Mouse (Mus musculus) adrenal gland, postnatal 25 days (tissue): ENCODE measurements around the gene Hddc3. TPM values are rescaled to one million over a fixed set of nuclear protein-coding genes. Genes with fewer than 3 reads are reported as not detected.
"Not testable (repeated sequence)": the region's sequence is repeated elsewhere in the genome, so short reads cannot be mapped to it uniquely, and the experiment has no call there.

Source experiments
- DNase-seq: peaks from one replicate; pipeline ENCODE4 v3.0.0; 2021; ENCODE audit warnings: mixed read lengths
- long read RNA-seq: library from polyadenylated mRNA; stranded (forward); transcript quantifications from one replicate; pipeline ENCODE4 v2.0.0, GENCODE M21; 2021
- total RNA-seq: library from RNA; stranded (reverse); gene quantifications from 2 replicates; pipeline ENCODE4 v1.2.3, GENCODE M21; 2021

Gene Hddc3
- 32.8 and 37.9 TPM in 2 replicates for total RNA-seq
- long read RNA-seq, transcript Hddc3-201 (4 exons, 1,510 nt): major isoform, 18 of 22 reads
- long read RNA-seq, partial matches to known transcripts: 0 of 22 reads
- long read RNA-seq, other reads (novel, unspliced or antisense): 2 of 22 reads

- DNase-seq: peak; percentile 91
Observed at GRCm38 (mm10) chr7:80342858-80343257, at the start of gene Hddc3. Gene Hddc3 (plus strand): TSS chr7:80343104.

- DNase-seq: peak; percentile 98
Observed at GRCm38 (mm10) chr7:80294062-80294763, 48.7 kb upstream of the Hddc3 start, which contains the start of gene Prc1. Gene Prc1 (plus strand): TSS chr7:80294450.

- no peak for DNase-seq
Observed at GRCm38 (mm10) chr7:80294764-80295648, 47.9 kb upstream of the Hddc3 start.

DNA sequence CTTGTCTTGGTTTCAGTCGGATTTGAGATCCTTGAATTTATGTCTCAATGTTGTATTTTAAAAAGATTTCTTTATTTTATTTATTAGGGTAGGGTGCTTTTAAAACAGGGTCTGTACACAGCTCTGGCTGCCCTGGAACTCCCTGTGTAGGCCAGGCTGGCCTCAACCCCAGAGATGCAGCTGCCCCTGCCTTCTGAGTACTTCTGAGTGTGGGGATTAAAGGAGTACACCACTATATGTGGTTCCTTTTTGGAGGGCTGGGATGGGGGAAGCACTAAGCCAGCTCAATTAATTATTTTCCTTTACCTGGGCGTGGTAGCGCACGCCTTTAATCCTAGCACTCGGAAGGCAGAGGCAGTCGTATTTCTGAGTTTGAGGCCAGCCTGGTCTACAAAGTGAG is 46.4 kb upstream of the Hddc3 start:
- no peak for DNase-seq

DNA sequence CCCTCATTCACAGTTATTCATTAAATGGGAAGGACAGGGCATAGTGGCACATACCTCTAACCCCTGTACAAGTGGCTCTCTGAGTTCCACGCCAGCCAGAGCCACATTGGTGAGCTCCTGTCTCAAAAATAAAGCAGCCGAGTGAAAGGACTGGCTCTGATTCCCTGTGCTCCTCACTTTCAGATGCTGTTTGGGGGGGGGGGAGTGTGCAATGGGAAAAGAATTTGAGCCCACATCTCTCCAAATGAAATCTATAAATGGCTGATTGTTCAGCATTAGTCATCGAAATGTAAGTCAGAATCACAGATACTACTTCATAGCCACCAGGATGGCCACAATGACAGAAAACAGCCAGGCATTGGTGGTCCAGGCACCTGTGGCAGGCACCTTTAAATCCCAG is 45.9 kb upstream of the Hddc3 start:
- no peak for DNase-seq

DNA sequence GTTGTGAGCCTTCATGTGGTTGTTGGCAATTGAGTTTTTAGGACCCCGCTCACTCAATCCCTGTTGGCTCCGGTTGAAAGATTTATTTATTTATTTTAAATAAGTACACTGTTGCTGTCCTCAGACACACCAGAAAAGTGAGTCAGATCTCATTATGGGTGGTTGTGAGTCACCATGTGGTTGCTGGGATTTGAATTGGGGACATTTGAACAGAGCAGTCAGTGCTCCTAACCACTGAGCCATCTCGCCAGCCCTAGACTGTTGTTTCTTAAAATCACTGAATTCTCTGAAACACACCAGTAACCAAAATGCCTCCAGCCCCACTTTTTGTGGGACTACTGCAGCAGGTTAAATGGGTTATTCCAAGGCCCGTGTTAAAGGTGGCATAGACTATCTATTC is 44.1 kb upstream of the Hddc3 start:
- no peak for DNase-seq

DNA sequence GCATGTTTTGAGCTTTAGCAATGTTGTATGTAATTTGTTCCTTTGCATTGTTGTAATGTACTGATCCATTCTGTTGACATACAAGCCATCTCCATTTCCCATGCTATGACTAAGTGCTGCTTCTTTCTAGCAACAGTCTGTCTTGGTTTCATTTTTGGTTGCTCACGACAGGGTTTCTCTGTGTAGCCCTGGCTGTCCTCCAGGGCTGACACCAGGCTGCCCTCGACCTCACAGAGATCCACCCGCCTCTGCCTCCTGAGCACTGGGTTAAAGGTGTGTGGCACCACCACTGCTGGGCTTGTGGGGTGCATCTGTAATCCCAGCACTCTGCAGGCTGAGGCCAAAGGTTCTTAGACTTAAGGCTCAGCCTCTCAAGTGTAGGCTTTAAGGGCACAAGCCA is 43.3 kb upstream of the Hddc3 start:
- no peak for DNase-seq

DNA sequence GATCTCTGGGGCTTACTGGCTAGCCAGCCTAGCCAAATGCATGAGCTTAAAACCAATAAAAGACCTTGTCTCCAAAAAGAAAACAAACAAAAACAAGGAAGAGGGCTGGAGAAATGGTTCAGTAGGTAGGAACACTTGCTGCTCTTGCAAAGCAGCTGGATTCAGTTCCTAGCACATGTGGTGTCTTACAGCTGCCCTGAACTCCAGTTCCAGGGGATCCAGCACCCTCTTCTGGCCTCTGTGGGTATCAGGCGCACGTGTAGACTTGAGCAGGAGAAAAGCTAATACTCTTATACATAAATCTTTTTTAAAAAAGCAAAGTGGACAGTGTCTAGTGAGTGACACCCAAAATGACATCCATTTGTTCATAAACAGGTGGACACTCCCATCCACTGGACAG is 41.4 kb upstream of the Hddc3 start:
- DNase-seq: no peak

GRCm38 (mm10) chr7:80307766-80308165 is 35.1 kb upstream of the Hddc3 start:
- DNase-seq: no peak

- no peak for DNase-seq
Observed at GRCm38 (mm10) chr7:80310771-80311170, 32.1 kb upstream of the Hddc3 start.

DNA sequence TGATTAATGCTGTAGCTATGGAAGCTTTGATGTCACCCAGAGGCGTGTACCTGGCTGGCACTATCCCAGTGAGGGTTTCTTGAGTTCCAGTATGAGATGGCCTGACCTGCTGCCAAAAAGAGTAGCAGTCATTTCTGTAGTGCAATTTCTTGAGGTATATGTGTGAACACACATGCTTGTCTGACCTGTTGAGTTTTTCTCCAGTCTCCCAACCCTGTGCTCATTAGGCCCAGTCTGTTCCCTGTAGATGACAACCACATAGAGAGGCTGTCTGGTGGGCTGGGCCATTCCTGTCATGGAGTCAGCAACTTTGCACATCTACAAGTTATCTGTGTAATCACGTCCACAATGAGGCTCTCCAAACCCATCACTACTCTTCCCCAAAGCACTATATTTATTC is 27.2 kb upstream of the Hddc3 start:
- no peak for DNase-seq

DNA sequence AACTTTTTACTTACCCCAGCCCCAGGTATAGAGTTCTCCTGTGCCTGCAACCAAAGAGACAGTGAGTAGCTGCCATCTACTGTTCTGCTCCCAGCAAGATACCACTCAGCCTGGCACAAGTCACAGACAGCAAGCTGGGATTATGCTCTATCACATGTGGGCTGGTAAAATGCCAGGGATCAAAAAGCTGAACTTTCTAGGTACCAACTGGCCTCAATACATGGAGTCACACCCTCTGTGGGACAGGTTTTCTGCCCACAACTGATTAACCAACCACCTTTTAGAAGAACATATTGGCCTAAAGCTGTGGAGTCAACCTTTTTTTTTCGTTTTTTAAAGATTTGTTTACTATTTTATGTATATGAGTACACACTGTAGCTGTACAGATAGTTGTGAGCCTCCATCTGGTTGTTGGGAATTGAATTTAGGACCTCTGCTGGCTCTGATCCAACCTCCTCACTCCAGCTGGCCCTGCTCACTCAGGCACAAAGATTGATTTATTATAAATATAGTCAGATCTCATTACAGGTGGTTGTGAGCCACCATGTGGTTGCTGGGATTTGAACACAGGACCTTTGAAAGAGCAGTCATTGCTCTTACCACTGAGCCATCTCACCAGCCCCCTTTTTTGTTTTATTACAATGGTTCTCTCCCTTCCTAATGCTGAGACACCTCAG is 25.3 kb upstream of the Hddc3 start:
- no peak for DNase-seq

DNA sequence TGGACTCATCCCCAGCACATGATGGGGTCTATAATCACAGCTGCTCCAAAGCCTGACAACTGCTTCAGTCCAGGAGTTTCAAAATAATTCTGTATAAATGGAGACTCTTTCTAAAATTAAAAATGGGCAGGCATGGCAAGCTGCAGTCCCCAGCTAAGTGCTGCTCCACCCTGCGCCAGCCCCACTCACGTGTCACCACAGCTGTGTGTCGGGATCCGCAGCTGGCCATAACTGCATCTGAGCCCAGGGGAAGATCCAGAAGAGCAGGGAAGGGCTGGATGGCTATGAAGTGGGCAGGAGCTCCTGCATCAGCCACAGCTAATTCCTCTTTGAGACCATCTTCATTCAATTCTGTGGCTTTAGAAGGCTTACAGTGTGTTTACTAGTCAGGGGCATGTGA is 24.2 kb upstream of the Hddc3 start:
- DNase-seq: no peak

- DNase-seq: no peak
Observed at GRCm38 (mm10) chr7:80319846-80320496, 22.9 kb upstream of the Hddc3 start.

GRCm38 (mm10) chr7:80323336-80323735 is 19.6 kb upstream of the Hddc3 start:
- DNase-seq: no peak

DNA sequence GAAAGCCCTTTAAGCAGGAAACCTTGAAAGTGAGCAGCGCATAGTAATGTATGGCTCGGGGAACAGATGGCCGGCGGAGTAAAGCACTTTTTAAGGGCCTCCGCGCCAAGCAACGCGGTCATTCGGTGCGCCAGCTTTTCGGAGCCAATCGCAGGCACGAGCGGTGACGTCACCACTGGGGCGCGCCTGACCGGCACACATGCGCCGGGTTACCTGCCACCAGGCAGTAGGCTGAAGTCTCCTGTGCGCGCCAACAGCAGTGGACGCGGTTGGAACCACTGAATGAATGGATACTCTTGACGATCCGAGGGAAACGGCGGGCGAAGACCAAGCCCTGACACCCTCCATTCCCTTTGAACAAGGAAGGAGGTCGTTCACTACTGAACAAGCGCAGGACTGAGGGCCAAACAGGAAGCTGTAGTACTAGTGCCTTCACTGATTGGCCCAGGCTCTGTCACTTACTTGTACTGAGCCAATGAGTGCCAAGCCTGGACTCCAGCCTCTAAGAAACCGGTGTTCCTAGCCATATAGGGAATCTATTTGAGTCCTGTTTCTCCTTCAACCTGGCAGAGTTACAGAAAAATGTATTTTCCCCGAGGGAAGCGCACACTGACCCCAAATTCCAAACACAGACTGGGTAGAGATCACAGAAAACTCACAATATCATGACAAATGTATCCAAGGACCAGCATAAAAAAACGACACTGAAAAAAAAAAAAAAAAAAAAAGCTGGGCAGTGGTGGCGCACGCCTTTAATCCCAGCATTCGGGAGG is 18.7 kb upstream of the Hddc3 start, which contains the start of gene Rccd1:
Gene Rccd1 (minus strand): TSS at position 412 of the 773 bp plus-strand sequence.
- DNase-seq: peak; percentile 96

- not testable (repeated sequence) for DNase-seq
Observed at GRCm38 (mm10) chr7:80324816-80325119, 18.1 kb upstream of the Hddc3 start.

DNA sequence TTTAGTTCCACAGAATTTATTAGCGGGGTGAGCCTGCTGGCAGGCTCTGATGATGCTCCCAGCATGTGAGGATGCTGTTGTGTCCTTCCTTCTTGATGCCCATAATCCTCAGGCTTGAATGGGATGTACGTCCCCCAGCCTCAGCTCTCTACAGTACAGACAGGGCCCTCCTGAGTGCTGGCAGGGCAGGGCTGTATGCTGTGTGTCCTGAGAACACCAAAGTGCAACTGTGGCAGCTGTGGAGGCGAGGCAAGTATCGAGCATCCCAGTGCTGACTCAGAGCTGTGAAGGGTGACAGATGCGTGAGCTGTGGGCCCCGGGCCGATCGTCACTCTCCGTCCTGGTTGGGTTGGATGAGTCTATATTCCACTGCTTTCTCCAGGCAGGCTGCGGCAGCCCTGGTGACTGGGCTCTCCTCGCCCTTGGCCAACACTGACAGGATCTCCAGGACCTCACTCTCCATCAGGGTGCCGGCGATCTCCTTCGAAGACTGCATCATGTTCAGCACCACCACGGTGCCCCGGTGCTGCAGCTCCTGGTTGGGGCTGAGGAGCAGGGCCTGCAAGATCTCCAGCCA is 17.5 kb upstream of the Hddc3 start:
- no peak for DNase-seq

- DNase-seq: no peak
Observed at GRCm38 (mm10) chr7:80326076-80326475, 16.8 kb upstream of the Hddc3 start.

- DNase-seq: no peak
Observed at GRCm38 (mm10) chr7:80330278-80330677, 12.6 kb upstream of the Hddc3 start.

- DNase-seq: no peak
Observed at GRCm38 (mm10) chr7:80331433-80331832, 11.5 kb upstream of the Hddc3 start.
